Mouse (Mus musculus) thymus, postnatal 10 days (tissue): ENCODE data around the gene Plppr1.
"Not testable (repeated sequence)": the region's sequence is repeated elsewhere in the genome, so short reads cannot be mapped to it uniquely, and the experiment has no call there.

ENCODE experiments used
- DNase-seq, 2 experiments: peaks; one replicate each; pipeline ENCODE4 v3.0.0; 2021; ENCODE audit warnings: low spot score in 2 of 2

The Plppr1 gene

DNA sequence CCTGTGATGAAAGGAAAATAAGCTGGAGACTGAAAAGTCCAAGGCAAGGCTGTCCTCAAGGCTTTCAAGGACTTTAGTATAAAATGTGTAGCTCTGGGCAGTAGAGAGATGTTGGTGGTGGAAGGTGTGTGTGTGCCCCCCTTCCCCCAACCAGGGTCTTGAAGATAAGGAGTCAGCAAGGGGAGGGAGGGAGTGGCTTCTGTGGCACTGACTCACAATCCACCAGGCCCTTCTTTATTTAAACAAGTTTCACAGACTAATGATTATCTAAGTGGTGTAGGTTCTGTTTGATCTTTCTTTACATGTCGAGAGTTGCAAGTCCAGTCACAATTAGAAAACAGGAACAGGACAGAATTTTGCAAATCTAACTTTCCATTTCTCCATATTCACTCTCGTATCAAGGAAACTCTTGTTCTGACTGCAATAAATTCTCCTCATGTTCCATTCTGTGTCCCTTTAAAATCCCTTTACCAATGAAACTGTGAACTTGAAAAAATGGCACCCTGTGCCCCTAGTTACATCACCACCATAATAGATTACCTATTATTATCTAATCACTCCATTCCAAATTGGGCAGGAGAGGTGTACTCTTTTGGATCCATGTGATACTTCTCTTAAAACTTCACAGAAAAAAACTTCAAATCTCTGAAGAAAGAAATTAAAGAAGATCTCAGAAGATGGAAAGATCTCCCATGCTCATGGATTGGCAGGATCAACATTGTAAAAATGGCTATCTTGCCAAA lies 324.7 kb downstream of the Plppr1 start:
- not testable (repeated sequence) for DNase-seq

- DNase-seq, result no peak
Measured at GRCm38 (mm10) chr4:49386873-49387272, 327.8 kb downstream of the Plppr1 start.
